8 mouse cellular contexts compared by ENCODE assay signal in the genomic region with DNA sequence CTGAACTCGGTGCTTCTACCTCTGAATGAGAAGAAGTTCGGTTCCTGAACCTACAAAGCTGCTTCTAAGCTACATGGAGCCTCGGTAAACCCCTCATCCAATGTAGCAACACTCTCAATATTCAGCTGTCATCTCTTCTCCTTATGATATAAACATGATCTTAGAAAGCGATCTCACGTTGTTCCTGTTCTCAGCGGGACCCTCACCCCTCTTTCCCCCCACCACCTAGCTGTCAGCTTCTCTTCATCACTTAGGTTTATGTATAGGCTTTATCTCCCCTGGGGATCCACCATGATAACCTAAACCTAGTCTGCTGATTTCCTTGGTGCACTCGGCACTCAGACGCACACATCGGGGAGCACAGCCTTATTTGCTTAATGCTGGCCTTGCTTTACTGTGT. TPM values are rescaled to one million over a fixed set of nuclear protein-coding genes. Genes with fewer than 3 reads are reported as not detected.
DNase-seq lines count a peak whose midpoint lies in the region; ATAC-seq and TF ChIP-seq lines count a peak whose summit lies in the region.

Gtf3c5 (minus strand) TSS at position 101 of the 400 bp plus-strand sequence.

- H3K4me2 ChIP-seq in kidney, embryonic 15.5 days = peak within 1 kb of the TSS; percentile 72
- peak within 1 kb of the TSS; percentile 66 for H3K4me2 ChIP-seq in forebrain, embryonic 16.5 days (ENCODE audit: low read length)
- H3K4me2 ChIP-seq in midbrain, postnatal 0 days (ENCODE audit: low read depth, low read length, poor library complexity, severe bottlenecking) = peak within 1 kb of the TSS; percentile 59

- TF ChIP-seq CTCF in midbrain, postnatal 0 days (IDR thresholded peaks at IDR 0.05) = no peak

- no peak for ATAC-seq in kidney, embryonic 15.5 days (replicated peaks; ENCODE audit: low FRiP score)
- no peak for ATAC-seq in forebrain, embryonic 16.5 days
- ATAC-seq in midbrain, postnatal 0 days (ENCODE audit: low FRiP score) = no peak; the same call in 1 of the 2 replicates

- WGBS in kidney, embryonic 15.5 days = 76% methylated on average over 9 of the region's 9 CpGs
- 79% methylated on average over 9 of the region's 9 CpGs for WGBS in forebrain, embryonic 16.5 days
- 69% methylated on average over 9 of the region's 9 CpGs for WGBS in midbrain, postnatal 0 days

- peak within 1 kb of the TSS; percentile 71 for H3K9ac ChIP-seq in kidney, embryonic 15.5 days
- H3K9ac ChIP-seq in forebrain, embryonic 16.5 days (replicated peaks; ENCODE audit: low read depth, low read length) = peak within 1 kb of the TSS; percentile 71
- H3K9ac ChIP-seq in midbrain, postnatal 0 days (replicated peaks; ENCODE audit: low read length, poor library complexity, severe bottlenecking) = peak within 1 kb of the TSS; percentile 63

- H3K4me3 ChIP-seq in kidney, embryonic 15.5 days (replicated peaks) = peak within 1 kb of the TSS; percentile 80
- peak within 1 kb of the TSS; percentile 76 for H3K4me3 ChIP-seq in forebrain, embryonic 16.5 days (replicated peaks; ENCODE audit: low read length)
- peak within 1 kb of the TSS; percentile 56 for H3K4me3 ChIP-seq in midbrain, postnatal 0 days (ENCODE audit: low read depth, low read length)

- peaks cover 11% of the 10 kb centered on the region; the same call in 1 of the 2 replicates for H3K27me3 ChIP-seq in kidney, embryonic 15.5 days
- 0 out of 2 replicates have a peak, but pooled peaks cover 4% of the 10 kb centered on the region for H3K27me3 ChIP-seq in forebrain, embryonic 16.5 days (replicated peaks; ENCODE audit: control insufficient read depth, insufficient read depth, low read length)
- H3K27me3 ChIP-seq in midbrain, postnatal 0 days (ENCODE audit: insufficient read depth, low read length) = no peaks in the 10 kb centered on the region

- peak within 1 kb of the TSS; percentile 97 for H3K27ac ChIP-seq in kidney, embryonic 15.5 days
- H3K27ac ChIP-seq in forebrain, embryonic 16.5 days (ENCODE audit: low read length) = peak within 1 kb of the TSS; percentile 95
- peak within 1 kb of the TSS; percentile 77 for H3K27ac ChIP-seq in midbrain, postnatal 0 days (ENCODE audit: low read depth, low read length)

- H3K4me1 ChIP-seq in kidney, embryonic 15.5 days = peaks cover 24% of the 10 kb centered on the region
- H3K4me1 ChIP-seq in forebrain, embryonic 16.5 days (replicated peaks; ENCODE audit: control insufficient read depth, insufficient read depth, low read length) = peaks cover 21% of the 10 kb centered on the region
- H3K4me1 ChIP-seq in midbrain, postnatal 0 days (ENCODE audit: insufficient read depth, low read length) = peaks cover 3% of the 10 kb centered on the region

- peaks cover 26% of the 10 kb centered on the region for H3K36me3 ChIP-seq in kidney, embryonic 15.5 days
- peaks cover 5% of the 10 kb centered on the region; the same call in 1 of the 2 replicates for H3K36me3 ChIP-seq in forebrain, embryonic 16.5 days (ENCODE audit: control insufficient read depth, insufficient read depth)
- H3K36me3 ChIP-seq in midbrain, postnatal 0 days (ENCODE audit: insufficient read depth, low read length) = peaks cover 5% of the 10 kb centered on the region; the same call in 1 of the 2 replicates

- no peaks in the 10 kb centered on the region for H3K9me3 ChIP-seq in kidney, embryonic 15.5 days (replicated peaks)
- no peaks in the 10 kb centered on the region for H3K9me3 ChIP-seq in forebrain, embryonic 16.5 days (ENCODE audit: control insufficient read depth, low read length)
- H3K9me3 ChIP-seq in midbrain, postnatal 0 days (ENCODE audit: low read length) = no peaks in the 10 kb centered on the region

- no peak for DNase-seq in kidney, postnatal 14 days
- DNase-seq in adrenal gland, adult 8-10 months = no peak
- no peak for DNase-seq in left cerebral cortex, adult 8-10 months (ENCODE audit: low spot score in 2 of 2)
- no peak for DNase-seq in midbrain, postnatal 0 days (ENCODE audit: low spot score)
- DNase-seq in spleen, adult 18-20 months = no peak
- DNase-seq in ovary, postnatal 36 days (ENCODE audit: low spot score) = no peak

RNA-seq across cellular contexts. Expression of gene Gtf3c5, which starts in this region (rescaled TPM):
- 44.3 and 48.8 TPM in 2 replicates for polyA plus RNA-seq in kidney, embryonic 15.5 days (2015; fragmentation: Nextera tagmentation; extraction: Ambion mirVana)
- total RNA-seq in adrenal gland, adult 8-10 months (2022) = 10 to 100 TPM; 21.4 to 26.3 (median 23.4) TPM
- 40.5 and 43.3 TPM in 2 replicates for polyA plus RNA-seq in forebrain, embryonic 16.5 days (2015; fragmentation: Nextera tagmentation; extraction: Ambion mirVana)
- total RNA-seq in left cerebral cortex, adult 8-10 months (2022) = 10 to 100 TPM; 18.0 to 19.4 (median 19.2) TPM
- total RNA-seq in midbrain, postnatal 0 days (2014; rRNA removed) = 23.3 and 26.7 TPM in 2 replicates
- polyA plus RNA-seq in midbrain, postnatal 0 days (2015; fragmentation: Nextera tagmentation; extraction: Ambion mirVana) = 29.3 and 33.5 TPM in 2 replicates
